In genomic region chr17:42752173-42752572, GRCm38 (mm10) we compare ENCODE assay signal across 16 mouse cellular contexts. TPM values are rescaled to one million over a fixed set of nuclear protein-coding genes. Genes with fewer than 3 reads are reported as not detected.
DNase-seq lines count a peak whose midpoint lies in the region; ATAC-seq and TF ChIP-seq lines count a peak whose summit lies in the region.
"Had no signal": no experiment of that assay in that cellular context is flagged by ENCODE, and none has a peak within 500 bp of the region (broad histone marks: within the 10 kb centered on the region; RNA-seq: fewer than 3 reads in every experiment).

No protein-coding gene starts in this region.

- no peak overlapping the region for H3K4me2 ChIP-seq in heart, embryonic 12.5 days
- H3K4me2 ChIP-seq in midbrain, embryonic 11.5 days = no peak overlapping the region

- no peak overlapping the region for H3K4me3 ChIP-seq in heart, embryonic 12.5 days
- H3K4me3 ChIP-seq in lung, adult 2 months (replicated peaks; ENCODE audit: extremely low read depth, low read depth, low read length) = no peak overlapping the region
- no peak overlapping the region for H3K4me3 ChIP-seq in midbrain, embryonic 11.5 days (ENCODE audit: low read depth, low read length)
- H3K4me3 ChIP-seq: erythroblast, embryonic 14.5 days; myocyte had no signal

- H3K9me3 ChIP-seq in heart, embryonic 12.5 days (replicated peaks) = no peaks in the 10 kb centered on the region
- H3K9me3 ChIP-seq in midbrain, embryonic 11.5 days (ENCODE audit: control insufficient read depth, low read length) = no peaks in the 10 kb centered on the region

- no peaks in the 10 kb centered on the region for H3K4me1 ChIP-seq in heart, embryonic 12.5 days (replicated peaks)
- peaks cover 5% of the 10 kb centered on the region; the same call in 1 of the 2 replicates for H3K4me1 ChIP-seq in lung, adult 2 months (ENCODE audit: control insufficient read depth, insufficient read depth, low read length)
- no peaks in the 10 kb centered on the region for H3K4me1 ChIP-seq in midbrain, embryonic 11.5 days (ENCODE audit: control insufficient read depth, insufficient read depth, low read length)

- TF ChIP-seq CTCF in lung, adult 2 months (IDR thresholded peaks at IDR 0.05; ENCODE audit: insufficient read depth, low read length) = no peak

- no peak for ATAC-seq in heart, embryonic 12.5 days (ENCODE audit: insufficient number of reproducible peaks, low FRiP score)
- no peak for ATAC-seq in midbrain, embryonic 11.5 days (ENCODE audit: low FRiP score)

- no peaks in the 10 kb centered on the region for H3K27me3 ChIP-seq in heart, embryonic 12.5 days (replicated peaks)
- no peaks in the 10 kb centered on the region for H3K27me3 ChIP-seq in midbrain, embryonic 11.5 days (ENCODE audit: control insufficient read depth, insufficient read depth, low read length)

- intact Hi-C loops in heart, postnatal 36 days (cut with DNase I) = no loop called here
- intact Hi-C loops in left cerebral cortex, postnatal 14 days (cut with DNase I) = no loop called here

- no peak overlapping the region for H3K27ac ChIP-seq in heart, embryonic 12.5 days (ENCODE audit: poor library complexity, severe bottlenecking)
- no peak overlapping the region for H3K27ac ChIP-seq in midbrain, embryonic 11.5 days (ENCODE audit: low read depth, low read length)

- no peaks in the 10 kb centered on the region for H3K36me3 ChIP-seq in heart, embryonic 12.5 days
- no peaks in the 10 kb centered on the region for H3K36me3 ChIP-seq in midbrain, embryonic 11.5 days (ENCODE audit: control insufficient read depth, insufficient read depth, low read length)

- H3K9ac ChIP-seq in heart, embryonic 12.5 days = no peak overlapping the region
- no peak overlapping the region for H3K9ac ChIP-seq in midbrain, embryonic 11.5 days (ENCODE audit: low read length)

- no peak for TF ChIP-seq POLR2A in lung, adult 2 months (IDR thresholded peaks at IDR 0.05; ENCODE audit: borderline replicate concordance, extremely low read depth, low read depth, low read length)

- 81% methylated on average over 2 of the region's 2 CpGs for WGBS in heart, embryonic 12.5 days
- 56% methylated on average over 2 of the region's 2 CpGs for WGBS in lung, adult 2 months
- 90% methylated on average over 2 of the region's 2 CpGs for WGBS in midbrain, embryonic 11.5 days

- peak; percentile 37 to 54 for DNase-seq in heart, postnatal 36 days
- peak; percentile 33 for DNase-seq in 3T3-L1 (ENCODE audit: low read depth, low spot score)
- DNase-seq in adrenal gland, adult 2 months = peak; percentile 81
- peak; percentile 54 for DNase-seq in lung, adult 2 months
- no peak for DNase-seq in midbrain, embryonic 11.5 days (ENCODE audit: low spot score, missing footprints)
- DNase-seq in right cerebral cortex, postnatal 4 days = no peak
- DNase-seq in left cerebral cortex, postnatal 14 days (ENCODE audit: low spot score in 2 of 2) = no peak
- DNase-seq: retina, postnatal 1 day; thymus, postnatal 14 days had no signal

RNA-seq across cellular contexts. Expression of gene Adgrf2, which starts 10.2 kb away (rescaled TPM):
- total RNA-seq in heart, postnatal 36 days (2021) = under 1 TPM in 1 of 2 experiments, not detected in 1; 0.14 TPM
- polyA plus RNA-seq in heart, embryonic 12.5 days (2016; fragmentation: Nextera tagmentation; extraction: Ambion mirVana) = 0.11 and 0.18 TPM in 2 replicates
- total RNA-seq in adrenal gland, adult 2 months (2021) = not detected
- 0.02 and 0.10 TPM in 2 replicates for polyA plus RNA-seq in adrenal gland, adult 2 months (2012; rRNA removed)
- 0.22 and 1.4 TPM in 2 replicates for polyA plus RNA-seq in lung, adult 2 months (2012; rRNA removed)
- 0.08 and 0.10 TPM in 2 replicates for polyA plus RNA-seq in midbrain, embryonic 11.5 days (2014; fragmentation: Nextera tagmentation; extraction: Ambion mirVana)
- under 1 TPM; 0.44 to 0.68 TPM for total RNA-seq in left cerebral cortex, postnatal 14 days (2021)
- total RNA-seq: CH12.LX; common myeloid progenitor, adult 5-6 weeks had no signal
- polyA plus RNA-seq: erythroblast, embryonic 14.5 days; hindbrain, embryonic 11.5 days; large intestine, adult 2 months had no signal

Comparison
In these comparisons a context has a peak if more than half of its experiments do, and no peak if none do; other contexts are left out.
1. DNase-seq: peak in heart, postnatal 36 days (2 of 2), 3T3-L1 (single experiment), adrenal gland, adult 2 months (single experiment) and lung, adult 2 months (single experiment); none in midbrain, embryonic 11.5 days (single experiment), right cerebral cortex, postnatal 4 days (single experiment) and left cerebral cortex, postnatal 14 days (0 of 2).